Mouse (Mus musculus) splenic B cell, adult 2 months (primary cell): Measurements from ENCODE around the gene Dennd1b.
A peak's percentile ranks its signal among the peaks of the same experiment; 100 is the strongest.

Experiments
- DNase-seq: peaks from one replicate; pipeline ENCODE4 v3.0.0-alpha.2; 2011; ENCODE audit warnings: low read depth, low spot score
- H3K27me3 ChIP-seq: 2 replicates; pipeline ENCODE4 v1.6.1; 2012; ENCODE audit warnings: mild to moderate bottlenecking, low read length, moderate library complexity, mixed read lengths; ENCODE audit not compliant: control insufficient read depth, poor library complexity, insufficient read depth, severe bottlenecking
- H3K36me3 ChIP-seq: 2 replicates; pipeline ENCODE4 v1.6.1; 2012; ENCODE audit warnings: mild to moderate bottlenecking, low read length, moderate library complexity, mixed read lengths; ENCODE audit not compliant: control insufficient read depth, poor library complexity, insufficient read depth, severe bottlenecking

The Dennd1b gene

DNA sequence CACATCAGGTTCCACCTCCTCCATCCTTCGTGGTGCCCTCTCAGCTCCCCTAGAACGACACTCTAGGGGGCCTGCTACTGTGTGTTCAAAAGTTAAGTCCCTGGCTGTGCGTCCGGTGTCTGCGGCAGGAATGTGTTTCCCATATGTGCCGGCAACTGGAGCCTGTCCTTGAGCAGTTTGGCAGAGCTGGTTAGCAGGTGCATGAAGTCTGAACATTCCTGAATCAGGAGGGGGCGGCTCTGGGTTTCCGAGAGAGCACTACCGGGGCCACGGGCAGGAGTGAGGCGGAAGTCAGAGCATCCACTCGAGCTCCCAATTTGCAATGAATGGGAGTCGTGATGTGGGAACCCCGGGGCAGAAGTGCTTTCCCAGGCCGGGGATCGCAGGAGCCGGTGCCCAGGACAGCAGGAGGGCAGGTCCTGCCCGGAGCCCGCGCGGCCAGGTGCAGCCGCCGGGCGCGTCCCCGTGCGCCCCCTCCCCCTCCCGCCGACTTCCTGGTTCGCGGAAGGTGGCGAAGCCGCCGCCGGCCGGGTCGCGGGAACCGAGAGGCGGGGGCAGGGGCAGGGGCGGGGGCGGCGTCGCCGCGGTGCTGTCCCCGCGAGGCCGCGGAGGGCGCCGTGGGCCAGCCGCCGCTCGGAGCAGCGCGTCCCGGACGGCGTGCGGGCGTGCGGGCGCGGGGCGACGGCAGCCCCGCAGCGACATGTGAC, at the start of gene Dennd1b:
Gene Dennd1b (plus strand): TSS at position 275 of the 707 bp plus-strand sequence.
- Histone ChIP-seq H3K36me3 (no peaks in the 10 kb centered on the region; the same call in 1 of the 2 replicates), H3K27me3 (no peaks in the 10 kb centered on the region)
- peak; percentile 73 for DNase-seq

- no peak for DNase-seq
- Histone ChIP-seq H3K27me3 (no peaks in the 10 kb centered on the region), H3K36me3 (no peaks in the 10 kb centered on the region)
Observed at GRCm38 (mm10) chr1:138915596-138915995, 47.6 kb upstream of the Dennd1b start.

GRCm38 (mm10) chr1:138919601-138920000, 43.6 kb upstream of the Dennd1b start:
- DNase-seq, result no peak
- H3K36me3 ChIP-seq, result no peaks in the 10 kb centered on the region
- H3K27me3 ChIP-seq, result no peaks in the 10 kb centered on the region

GRCm38 (mm10) chr1:138920082-138920481, 43.2 kb upstream of the Dennd1b start:
- DNase-seq, result no peak
- Histone ChIP-seq H3K27me3 (no peaks in the 10 kb centered on the region), H3K36me3 (no peaks in the 10 kb centered on the region)

- H3K27me3 ChIP-seq, result no peaks in the 10 kb centered on the region
- H3K36me3 ChIP-seq, result no peaks in the 10 kb centered on the region
- DNase-seq, result peak; percentile 23
Observed at GRCm38 (mm10) chr1:138920799-138921198, 42.4 kb upstream of the Dennd1b start.

- DNase-seq, result peak; percentile 51
- no peaks in the 10 kb centered on the region for H3K27me3 ChIP-seq
- H3K36me3 ChIP-seq, result no peaks in the 10 kb centered on the region
Observed at GRCm38 (mm10) chr1:138922886-138923285, 40.3 kb upstream of the Dennd1b start.

- no peaks in the 10 kb centered on the region for H3K36me3 ChIP-seq
- no peaks in the 10 kb centered on the region for H3K27me3 ChIP-seq
- no peak for DNase-seq
Observed at GRCm38 (mm10) chr1:138924282-138924681, 39.0 kb upstream of the Dennd1b start.

GRCm38 (mm10) chr1:138928671-138929483, 34.4 kb upstream of the Dennd1b start:
- no peak for DNase-seq
- Histone ChIP-seq H3K36me3 (no peaks in the 10 kb centered on the region), H3K27me3 (no peaks in the 10 kb centered on the region)

DNA sequence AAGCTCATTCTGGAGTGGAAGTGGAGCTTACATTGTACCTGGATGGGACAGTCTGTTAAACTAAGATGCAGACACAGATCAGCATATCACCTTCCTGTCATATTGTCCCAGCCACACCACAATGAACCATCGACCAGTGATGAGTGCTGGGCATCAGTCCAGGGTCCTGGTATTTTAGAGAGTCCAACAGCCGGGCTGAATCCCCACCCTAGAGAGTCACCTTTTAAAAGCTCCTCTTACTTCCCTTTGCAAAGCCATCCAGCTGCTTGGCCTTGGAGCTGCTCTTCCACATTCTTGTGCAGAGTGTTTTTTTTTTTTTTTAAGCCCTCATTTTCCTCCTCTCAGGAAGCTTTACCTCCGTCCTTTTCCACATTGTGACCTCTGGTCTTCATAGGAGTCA, 33.2 kb upstream of the Dennd1b start:
- Histone ChIP-seq H3K27me3 (no peaks in the 10 kb centered on the region), H3K36me3 (no peaks in the 10 kb centered on the region)
- DNase-seq, result no peak

DNA sequence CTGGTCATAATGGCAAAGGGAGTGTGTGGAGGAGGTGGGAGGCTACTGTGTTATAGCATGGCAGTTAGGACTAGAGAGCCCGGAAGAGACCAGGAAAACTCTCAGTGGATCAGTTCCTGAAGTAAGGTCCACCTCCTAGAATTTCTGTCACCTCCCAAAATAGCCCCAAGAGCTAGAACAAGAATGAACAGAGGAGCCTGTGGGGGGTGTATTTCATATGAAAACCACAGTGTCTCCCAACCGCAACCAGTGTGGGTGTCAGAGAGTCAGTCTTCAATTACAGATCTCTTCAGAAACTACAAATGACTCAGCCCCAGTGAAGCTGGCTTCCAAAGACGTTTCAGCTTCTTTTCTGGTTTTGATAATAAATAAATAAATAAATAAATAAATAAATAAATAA, 32.4 kb upstream of the Dennd1b start:
- H3K36me3 ChIP-seq, result no peaks in the 10 kb centered on the region
- DNase-seq, result no peak
- H3K27me3 ChIP-seq, result no peaks in the 10 kb centered on the region

DNA sequence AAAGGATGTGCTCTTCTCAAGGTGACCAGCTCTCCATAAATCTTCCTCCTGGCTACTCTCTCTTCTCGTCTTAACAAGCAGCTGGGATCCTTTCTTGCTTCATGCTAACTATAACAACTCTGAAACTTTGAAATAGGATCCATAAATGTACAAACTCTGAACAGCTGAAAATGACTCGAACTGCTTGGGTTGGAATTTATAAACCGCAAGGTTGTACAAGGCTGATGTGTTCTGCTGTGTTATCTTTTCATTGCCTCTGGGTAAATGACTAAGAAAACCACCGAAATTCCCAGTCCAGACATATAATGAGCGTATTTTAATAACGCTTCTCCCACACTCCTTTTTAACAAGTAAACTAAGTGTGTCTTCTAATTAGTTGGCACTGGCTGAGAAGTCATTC, 27.1 kb upstream of the Dennd1b start:
- Histone ChIP-seq H3K36me3 (no peaks in the 10 kb centered on the region), H3K27me3 (no peaks in the 10 kb centered on the region)
- no peak for DNase-seq

GRCm38 (mm10) chr1:138937686-138938370, 25.4 kb upstream of the Dennd1b start:
- Histone ChIP-seq H3K36me3 (no peaks in the 10 kb centered on the region), H3K27me3 (no peaks in the 10 kb centered on the region)
- DNase-seq, result no peak

DNA sequence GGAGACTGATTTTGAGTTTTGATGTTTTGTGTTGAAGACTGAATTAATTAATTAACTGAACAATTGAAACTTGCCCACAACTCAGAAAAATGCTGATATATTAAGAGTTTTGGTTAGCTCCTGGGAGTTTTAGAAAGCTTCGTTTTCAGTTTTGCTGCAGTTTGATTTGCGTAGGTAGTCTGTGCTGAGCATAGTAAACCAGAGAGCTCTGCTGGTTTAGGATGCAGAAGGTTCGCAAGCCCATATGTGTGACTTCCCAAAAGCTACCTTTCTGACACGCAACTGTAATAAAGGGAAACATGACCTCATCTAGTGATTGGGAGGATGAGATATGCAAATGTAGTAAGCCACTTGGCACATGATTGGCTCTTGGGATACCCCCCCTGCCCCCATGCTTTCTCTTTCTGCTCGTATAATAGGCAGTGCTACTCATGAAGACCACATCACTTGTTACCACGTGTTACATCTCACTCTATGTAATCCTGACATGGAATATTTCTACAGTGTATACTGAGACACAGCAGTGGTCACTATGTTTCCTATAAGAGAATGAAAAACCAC, 23.6 kb upstream of the Dennd1b start:
- DNase-seq, result peak; percentile 54
- Histone ChIP-seq H3K36me3 (no peaks in the 10 kb centered on the region), H3K27me3 (no peaks in the 10 kb centered on the region)

DNA sequence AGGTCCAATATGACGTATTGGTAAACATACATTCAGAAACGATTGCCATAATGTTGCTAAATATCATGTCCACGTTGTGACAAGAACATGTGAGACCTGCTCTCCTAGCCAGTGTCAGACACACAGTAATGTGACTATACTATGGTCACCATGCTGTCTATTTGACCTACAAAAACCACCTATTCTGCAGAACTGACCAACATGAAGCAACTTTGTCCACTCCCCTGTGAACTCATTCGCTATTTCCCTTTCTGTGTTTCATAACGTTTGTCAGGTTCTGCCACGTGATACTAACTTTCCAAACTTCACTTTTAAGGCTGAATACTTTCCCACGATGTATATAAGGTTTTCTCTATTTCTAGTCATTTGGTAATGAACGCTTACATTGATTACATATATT, 22.8 kb upstream of the Dennd1b start:
- H3K27me3 ChIP-seq, result no peaks in the 10 kb centered on the region
- H3K36me3 ChIP-seq, result no peaks in the 10 kb centered on the region
- DNase-seq, result no peak

- H3K27me3 ChIP-seq, result no peaks in the 10 kb centered on the region
- H3K36me3 ChIP-seq, result no peaks in the 10 kb centered on the region
- no peak for DNase-seq
Observed at GRCm38 (mm10) chr1:138952173-138952572, 11.1 kb upstream of the Dennd1b start.
